ENCODE assay signal across 18 mouse cellular contexts in genomic region chr19:34947206-34947605, GRCm38 (mm10).
"Had no signal": no experiment of that assay in that cellular context is flagged by ENCODE, and none has a peak within 500 bp of the region (broad histone marks: within the 10 kb centered on the region; RNA-seq: fewer than 3 reads in every experiment).

No protein-coding gene starts in this region.

- ATAC-seq: midbrain, embryonic 16.5 days had no signal

- DNase-seq: lung, adult 18-20 months; lung, embryonic 14.5 days; lung, postnatal 10 days; lung, postnatal 4 days; midbrain, embryonic 14.5 days; retina, postnatal 1 day; right cerebral cortex, postnatal 14 days; right cerebral cortex, postnatal 4 days; spleen, adult 18-20 months; thymus, adult 2 months; thymus, postnatal 25 days; thymus, postnatal 4 days had no signal

- H3K9me3 ChIP-seq: midbrain, embryonic 10.5 days; midbrain, embryonic 12.5 days; neural tube, embryonic 13.5 days; neural tube, embryonic 15.5 days had no signal

- H3K27ac ChIP-seq: midbrain, embryonic 10.5 days; midbrain, embryonic 12.5 days; neural tube, embryonic 13.5 days; neural tube, embryonic 15.5 days had no signal

- H3K9ac ChIP-seq: lung, embryonic 14.5 days; midbrain, embryonic 12.5 days; neural tube, embryonic 13.5 days; neural tube, embryonic 15.5 days had no signal

- H3K4me1 ChIP-seq: midbrain, embryonic 10.5 days; midbrain, embryonic 12.5 days; neural tube, embryonic 13.5 days; neural tube, embryonic 15.5 days had no signal

- H3K27me3 ChIP-seq: midbrain, embryonic 12.5 days; neural tube, embryonic 13.5 days; neural tube, embryonic 15.5 days had no signal

- H3K4me3 ChIP-seq: midbrain, embryonic 10.5 days; midbrain, embryonic 12.5 days; myocyte; neural tube, embryonic 13.5 days; neural tube, embryonic 15.5 days had no signal

- H3K4me2 ChIP-seq: lung, embryonic 14.5 days; midbrain, embryonic 12.5 days; neural tube, embryonic 13.5 days; neural tube, embryonic 15.5 days had no signal
